Mouse (Mus musculus) left cerebral cortex, postnatal 14 days (tissue): Measurements from ENCODE around the gene Pccb. TPM values are rescaled to one million over a fixed set of nuclear protein-coding genes. Genes with fewer than 3 reads are reported as not detected.

Source experiments
- DNase-seq, 2 experiments: peaks; one replicate each; pipeline ENCODE4 v3.0.0; 2021 to 2022; ENCODE audit warnings: low spot score in 2 of 2, mixed read lengths in 1 of 2
- intact Hi-C: fragments of 180-260 bp; cut with DNase I; formaldehyde crosslinking; loops from one replicate; pipeline ENCODE4 v1.15.1; 2025
- total RNA-seq, 2 experiments: library from RNA; stranded (reverse); gene quantifications; 2 replicates each; pipeline ENCODE4 v1.2.3; 2021

Pccb gene
- total RNA-seq, 2 experiments from 2014 or later, result 46.1 to 50.8 TPM

DNA sequence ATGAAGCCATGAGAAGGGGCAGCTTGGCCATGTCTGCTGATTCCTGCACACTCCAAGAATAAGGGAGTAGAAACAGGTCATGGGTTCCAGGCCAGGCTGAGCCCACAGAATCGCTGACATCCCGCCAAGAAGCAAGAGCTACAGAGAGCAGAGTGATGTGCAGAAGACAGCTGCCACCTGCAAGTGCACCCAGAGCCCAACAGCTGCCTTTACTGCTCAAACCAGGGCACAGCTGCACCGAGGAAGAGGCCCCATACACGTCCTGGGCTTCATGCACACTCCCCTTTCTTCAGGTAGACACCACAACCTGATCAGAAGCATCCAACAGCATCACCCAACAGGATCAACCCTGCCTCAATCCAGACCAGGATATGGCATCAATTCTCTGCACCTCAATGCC, 40.8 kb downstream of the Pccb start:
- intact Hi-C loops, result no loop called here
- no peak for DNase-seq

DNA sequence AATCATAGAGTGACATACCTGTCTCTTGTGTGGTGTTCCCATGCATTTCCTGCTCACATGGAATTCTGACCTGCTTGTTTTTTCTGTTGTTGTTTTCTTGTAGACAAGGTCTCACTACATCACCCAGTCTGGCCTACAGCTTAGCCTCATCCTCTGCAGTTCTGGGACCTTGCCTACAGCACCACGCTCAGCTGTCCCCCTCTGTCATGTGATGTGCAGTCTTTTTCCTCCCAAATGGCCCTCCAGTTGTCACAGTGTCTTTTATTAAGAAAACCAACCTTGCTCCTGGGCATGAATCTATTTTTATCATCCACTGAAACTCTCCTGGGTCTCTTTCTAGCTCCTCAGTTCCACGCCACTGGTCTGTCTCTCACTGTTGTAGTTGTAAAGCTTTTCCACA, 42.5 kb downstream of the Pccb start:
- intact Hi-C loops, result no loop called here

DNA sequence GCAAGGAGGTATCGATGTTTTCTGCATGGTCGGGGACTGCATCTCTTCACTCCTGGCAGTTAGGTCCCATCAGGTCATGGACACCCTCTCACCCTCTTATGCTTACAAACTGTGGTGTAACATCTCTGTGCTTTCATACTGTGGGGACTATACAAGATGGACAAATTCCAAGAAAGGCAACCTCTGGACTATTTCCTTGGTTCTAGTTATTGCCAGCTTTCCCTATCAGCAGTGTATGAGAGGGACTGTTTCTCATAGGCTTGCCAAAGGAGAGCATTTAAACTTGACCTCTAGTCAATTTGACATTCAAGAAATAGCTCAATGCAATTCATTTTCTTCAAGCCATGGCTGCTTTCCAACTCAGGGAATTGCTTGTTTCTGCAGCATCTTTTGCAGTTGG, 43.4 kb downstream of the Pccb start:
- no peak for DNase-seq
- intact Hi-C loops, result no loop called here

More for the DNA sequence above, 42.5 kb downstream of the Pccb start:
- no peak for DNase-seq

DNA sequence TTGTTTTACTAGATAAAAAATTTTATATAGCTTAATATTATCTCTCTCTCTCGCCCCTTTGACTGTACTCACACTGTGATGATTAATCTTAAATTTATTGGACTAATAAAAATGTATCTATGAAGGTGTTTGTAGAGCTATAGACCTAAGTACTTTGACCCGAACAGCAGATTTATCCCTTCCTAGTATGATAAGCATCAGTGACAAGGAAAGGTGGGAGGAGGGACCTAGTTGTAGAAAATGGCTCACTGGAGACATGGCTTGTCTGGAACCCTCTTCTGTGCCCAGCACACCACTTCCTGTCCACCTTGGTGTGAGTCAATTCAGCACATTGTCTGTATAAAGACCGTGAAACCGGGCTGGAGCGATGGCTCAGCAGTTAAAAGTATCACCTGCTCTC, 44.1 kb downstream of the Pccb start:
- intact Hi-C loops, result no loop called here
- no peak for DNase-seq

DNA sequence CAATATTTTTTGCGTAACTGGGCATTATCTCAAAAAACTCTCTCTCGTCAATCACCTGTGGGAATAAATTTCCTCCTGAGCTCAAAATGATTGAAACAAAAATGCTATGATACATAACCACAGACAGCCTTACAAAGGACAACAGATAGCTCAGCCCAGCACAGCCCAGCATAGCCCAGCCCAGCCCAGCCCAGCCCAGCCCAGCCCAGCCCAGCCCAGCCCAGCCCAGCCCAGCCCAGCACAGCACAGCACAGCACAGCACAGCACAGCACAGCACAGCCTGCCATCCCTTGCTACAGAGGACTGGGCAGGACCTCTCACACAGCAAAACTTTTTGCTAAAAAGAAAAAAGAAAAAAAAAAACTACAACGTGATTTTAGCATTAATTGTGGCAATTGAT, 46.8 kb downstream of the Pccb start:
- intact Hi-C loops, result no loop called here
- DNase-seq, result no peak

DNA sequence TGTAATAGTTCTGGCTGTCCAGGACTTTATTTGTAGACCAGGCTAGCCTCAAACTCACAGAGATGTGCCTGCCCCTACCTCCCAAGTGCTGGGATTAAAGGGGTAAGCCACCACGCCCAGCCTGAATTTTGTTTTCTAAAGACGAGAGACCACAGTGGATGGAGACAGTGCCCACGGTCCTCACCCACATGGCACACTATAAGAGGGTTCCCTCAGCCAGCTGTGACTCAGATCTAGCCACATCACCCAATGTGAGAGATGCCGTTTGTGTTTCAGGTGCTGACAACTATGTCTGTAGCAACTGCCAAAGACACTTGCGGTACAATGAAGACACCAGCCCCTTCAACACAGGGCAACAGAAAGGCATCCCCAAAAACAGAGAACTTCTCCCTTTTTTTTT, 47.7 kb downstream of the Pccb start:
- DNase-seq, result no peak
- intact Hi-C loops, result no loop called here

DNA sequence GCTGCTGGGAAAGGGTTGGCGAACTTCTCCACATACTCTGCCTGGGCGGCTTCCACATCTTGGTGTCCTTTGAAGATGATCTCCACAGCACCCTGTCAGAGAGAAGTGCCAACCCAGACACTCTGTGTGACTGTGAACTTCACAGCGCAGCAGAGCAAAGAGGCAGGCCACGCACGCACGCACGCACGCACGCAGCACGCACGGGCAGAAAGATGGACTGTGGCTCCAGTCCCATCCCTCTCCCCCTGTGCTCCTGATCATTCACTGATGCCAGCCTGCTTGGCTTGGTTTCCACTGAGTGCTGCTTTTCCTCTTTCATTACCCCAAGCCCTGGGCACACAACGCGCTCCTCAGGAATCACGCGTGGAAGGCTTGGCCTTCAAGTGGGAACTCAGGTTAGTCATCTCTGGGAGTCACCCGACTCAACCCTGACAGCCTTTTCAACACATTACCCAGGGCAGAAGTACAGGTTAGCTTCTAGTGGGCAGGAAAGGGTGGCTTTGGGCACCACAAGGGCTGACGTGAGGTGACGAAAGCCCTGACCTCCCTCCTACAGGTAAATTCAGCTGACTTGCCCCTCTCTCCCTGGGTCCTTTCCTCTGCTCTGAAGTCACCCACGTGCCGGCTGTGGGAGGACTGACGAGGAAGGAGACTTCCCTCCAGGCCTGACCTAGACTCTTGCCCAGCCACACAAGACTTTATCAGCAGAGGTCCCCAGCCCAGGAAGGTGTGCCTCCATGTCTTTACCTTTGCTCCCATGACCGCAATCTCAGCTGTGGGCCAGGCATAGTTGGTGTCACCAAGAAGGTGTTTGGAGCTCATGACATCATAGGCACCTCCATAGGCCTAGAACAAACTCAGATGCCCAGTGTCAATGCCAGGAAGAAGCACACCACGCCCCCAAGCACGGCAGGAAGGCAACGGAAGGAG, 50.1 kb downstream of the Pccb start:
- no peak for DNase-seq
- intact Hi-C loops, result no loop called here

DNA sequence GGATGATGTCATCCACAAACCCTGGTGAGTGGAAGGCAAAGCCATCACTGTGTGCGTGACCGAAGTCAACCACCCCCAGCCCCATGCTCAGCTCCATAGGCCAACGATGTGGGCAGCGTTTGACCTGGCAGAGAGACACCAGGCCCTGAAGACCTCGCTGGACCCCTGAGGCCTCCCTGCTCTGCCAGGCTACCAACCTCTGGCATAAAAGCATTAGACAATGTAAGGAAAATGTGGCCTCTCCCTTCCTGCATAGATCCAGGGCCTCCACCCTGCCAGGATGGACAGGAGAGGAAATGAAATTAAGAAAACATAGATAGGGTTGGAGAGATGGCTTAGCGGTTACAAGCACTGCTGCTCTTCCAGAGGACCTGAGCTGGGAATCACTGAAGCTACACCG, 51.9 kb downstream of the Pccb start:
- intact Hi-C loops, result loop anchor here (1.0 kb wide), 1 partner anchor 45 kb away; no protein-coding TSS in a partner anchor
- DNase-seq, result no peak

DNA sequence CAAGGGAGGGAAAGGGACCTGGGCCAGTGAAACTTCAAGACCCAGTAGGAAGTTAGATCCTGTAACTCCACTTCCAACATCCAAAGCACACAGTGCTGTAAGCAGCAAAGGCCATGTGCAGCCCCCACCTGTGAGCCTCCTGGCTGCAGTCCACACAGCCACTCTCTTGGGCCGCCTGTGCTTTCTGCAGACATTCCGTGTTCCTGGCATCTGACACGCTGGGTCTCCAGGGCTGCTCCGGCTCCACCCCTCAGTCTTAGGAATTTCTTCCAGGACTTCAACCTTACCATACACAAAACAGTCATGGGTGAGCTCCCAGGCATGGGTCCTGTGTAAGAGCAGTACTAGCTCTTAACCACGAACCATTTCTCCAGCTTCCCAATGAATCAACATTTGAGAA, 55.4 kb downstream of the Pccb start:
- intact Hi-C loops, result no loop called here
- DNase-seq, result no peak

DNA sequence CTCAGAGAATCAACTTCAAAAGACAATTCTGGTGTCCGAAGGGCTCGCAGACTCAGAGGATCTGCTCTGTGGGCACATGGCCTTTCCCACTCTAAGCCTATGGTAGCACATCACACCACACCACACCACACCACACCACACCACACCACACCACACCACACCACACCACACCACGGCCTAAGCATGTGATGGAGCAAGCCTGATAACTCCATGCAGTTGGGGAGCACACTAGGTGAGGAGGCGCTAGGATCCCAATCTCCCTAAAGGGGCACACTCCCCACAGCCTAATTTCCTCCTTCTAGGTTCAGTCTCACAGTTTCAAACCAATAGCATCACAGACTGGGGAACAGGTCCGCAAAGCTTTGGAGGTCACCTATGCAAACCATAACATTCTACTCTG, 56.0 kb downstream of the Pccb start:
- intact Hi-C loops, result no loop called here
- DNase-seq, result no peak

DNA sequence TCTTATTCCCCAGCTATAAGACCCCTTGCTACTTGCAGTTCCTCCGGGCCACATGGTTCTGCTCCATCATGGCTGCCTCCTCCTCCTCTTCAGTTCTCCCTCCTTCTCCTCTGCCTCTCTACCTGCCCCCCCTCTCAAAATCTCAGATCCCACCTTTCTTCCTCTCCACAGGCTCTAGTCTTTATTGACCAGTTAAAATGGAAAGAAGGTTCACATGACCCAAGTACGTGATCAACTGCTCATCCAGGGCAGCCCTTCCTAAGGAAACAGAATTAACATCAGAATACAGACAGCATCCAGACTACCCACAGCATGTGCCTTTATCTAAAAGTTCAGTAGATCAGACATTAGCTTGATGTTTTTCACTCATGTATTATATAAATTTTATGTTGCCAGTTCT, 65.2 kb downstream of the Pccb start:
- intact Hi-C loops, result no loop called here
- DNase-seq, result no peak

DNA sequence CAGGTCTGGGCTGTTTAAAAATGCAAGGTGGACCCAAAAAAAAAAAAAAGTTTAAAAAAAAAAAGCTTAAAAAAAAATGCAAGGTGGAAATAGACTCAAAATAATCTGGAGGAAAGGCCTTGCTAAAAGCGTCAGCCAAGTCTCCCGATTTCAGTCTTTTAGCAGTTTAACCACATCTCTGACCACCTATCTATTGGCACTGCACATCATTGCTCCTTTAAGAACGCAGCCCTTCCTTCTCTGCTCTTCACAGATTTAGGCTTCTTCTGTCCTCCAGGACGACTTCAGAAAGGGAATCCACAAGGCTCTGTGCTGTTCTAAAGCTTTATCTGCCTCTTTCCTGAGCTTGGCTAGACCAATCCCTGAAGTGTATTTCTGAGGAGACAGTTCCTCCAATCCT, 70.6 kb downstream of the Pccb start:
- no peak for DNase-seq
- intact Hi-C loops, result no loop called here

DNA sequence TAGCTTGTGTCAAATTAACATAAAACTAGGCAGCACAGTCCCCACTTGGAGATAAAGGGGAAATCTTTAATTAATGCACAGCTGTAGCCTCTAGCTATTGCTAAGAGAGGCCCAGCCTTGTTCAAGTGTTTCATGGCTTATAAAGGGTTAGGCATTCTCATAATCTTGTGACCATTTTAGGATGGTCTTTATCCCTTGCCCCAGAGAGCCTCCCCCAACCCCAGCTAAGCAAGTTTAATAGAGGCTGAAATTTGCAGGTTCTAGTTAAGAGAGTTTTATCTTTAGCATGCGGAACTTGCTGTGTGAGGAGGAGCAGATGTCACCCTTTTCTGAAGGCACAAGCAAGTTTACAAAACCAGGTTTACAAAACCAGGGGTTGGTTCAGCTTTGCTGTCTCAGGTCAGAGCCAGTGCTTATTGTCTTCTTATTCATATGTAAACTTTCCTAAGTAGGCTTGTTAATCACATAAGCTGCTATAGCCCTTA, 71.2 kb downstream of the Pccb start:
- intact Hi-C loops, result no loop called here

DNA sequence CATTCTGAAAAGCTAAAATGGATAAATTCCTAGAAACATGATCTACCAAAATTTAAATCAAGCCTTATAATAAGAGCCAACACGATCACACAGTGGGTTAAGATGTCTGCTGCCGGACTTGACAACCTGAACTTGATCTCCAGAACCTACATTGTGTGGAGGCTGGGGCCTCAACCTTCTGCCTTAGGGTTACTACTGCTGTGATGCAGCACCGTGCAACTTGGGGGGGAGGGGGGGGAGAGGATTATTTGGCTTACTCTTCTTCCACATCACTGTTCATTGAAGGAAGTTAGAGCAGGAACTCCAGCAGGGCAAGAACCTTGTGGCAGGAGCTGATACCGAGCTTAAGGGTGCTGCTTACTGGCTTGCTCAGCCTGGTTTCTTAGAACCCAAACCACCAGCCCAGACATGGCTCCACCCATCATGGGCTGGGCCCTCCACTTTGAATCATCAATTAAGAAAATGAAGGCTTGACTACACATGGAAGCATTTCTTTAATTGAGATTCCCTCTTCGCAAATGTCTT, 71.7 kb downstream of the Pccb start:
- DNase-seq, result no peak
- intact Hi-C loops, result no loop called here

More for the DNA sequence above, 71.2 kb downstream of the Pccb start:
- no peak for DNase-seq

DNA sequence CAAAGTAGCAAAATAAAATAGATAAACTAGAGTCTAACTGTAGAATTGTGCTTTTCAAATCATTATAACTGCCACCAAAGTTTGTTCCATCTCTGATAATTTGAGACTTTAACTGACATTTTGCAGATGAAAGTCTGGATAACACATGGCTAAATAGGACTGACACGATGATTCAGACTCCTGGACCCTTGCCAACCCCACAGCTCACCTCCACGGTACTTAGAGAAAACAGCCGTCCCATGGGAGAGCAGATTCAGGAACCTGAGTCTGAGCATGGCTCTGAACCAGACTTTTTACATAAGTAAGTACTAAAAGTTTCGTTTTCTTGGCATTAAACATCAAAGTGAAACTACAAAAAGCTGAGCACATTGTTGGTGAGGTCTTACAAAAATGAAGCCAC, 83.2 kb downstream of the Pccb start:
- intact Hi-C loops, result no loop called here
- DNase-seq, result no peak

DNA sequence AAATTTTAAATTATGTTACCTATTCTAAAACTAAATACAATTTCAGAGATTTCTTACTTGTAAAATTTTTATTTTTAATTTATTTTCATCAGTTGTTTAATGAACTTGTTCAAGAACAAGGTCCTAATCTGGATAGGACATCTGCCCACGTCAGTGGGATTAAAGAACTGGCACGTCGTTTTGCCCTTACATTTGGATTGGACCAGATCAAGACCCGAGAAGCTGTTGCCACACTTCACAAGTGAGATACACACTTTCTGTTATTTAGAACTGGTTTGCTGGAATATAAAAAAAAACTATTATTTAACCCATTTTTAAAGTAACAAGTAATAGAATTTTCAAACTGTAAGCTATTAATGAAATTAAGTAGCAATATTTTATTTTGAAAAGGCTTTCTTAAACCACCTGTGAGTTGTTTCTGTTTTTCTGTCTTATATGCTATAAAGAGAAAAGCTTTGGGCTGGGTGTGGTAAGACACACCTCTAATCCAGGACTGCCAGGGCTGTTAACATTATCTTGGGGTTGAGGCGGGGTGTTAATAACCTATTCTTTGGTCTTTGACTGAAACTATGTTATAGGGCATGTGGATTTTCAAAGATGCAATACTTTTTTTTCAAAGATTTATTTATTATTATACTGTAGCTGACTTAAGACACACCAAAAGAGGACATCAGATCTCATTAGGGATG, 89.9 kb downstream of the Pccb start:
- no peak for DNase-seq
- intact Hi-C loops, result no loop called here

DNA sequence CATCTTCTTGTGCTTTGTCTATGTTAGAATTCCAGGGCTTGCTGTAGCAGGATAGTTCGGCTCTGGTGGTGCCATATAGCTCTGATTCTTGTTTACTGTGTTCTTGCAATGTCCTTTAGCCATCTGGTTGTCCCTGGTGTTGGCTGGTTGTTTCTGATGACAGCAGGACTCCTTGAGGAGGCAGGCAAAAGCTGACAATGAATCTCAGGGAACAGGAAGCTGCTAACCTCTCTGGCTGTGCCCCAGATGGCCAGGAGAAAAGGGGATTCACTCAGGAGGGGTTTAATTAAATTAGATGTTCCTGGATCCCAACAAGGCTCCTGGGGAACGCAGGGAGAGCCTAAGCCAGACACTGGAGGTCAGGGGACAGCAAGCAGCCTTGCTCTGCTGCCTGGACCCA, 92.7 kb downstream of the Pccb start:
- DNase-seq, result no peak
- intact Hi-C loops, result no loop called here
